Mouse (Mus musculus) myocyte (in vitro differentiated cells): ENCODE results near the gene Zfp672. TPM values are rescaled to one million over a fixed set of nuclear protein-coding genes. Genes with fewer than 3 reads are reported as not detected.
"Not testable (repeated sequence)": the region's sequence is repeated elsewhere in the genome, so short reads cannot be mapped to it uniquely, and the experiment has no call there.

ENCODE experiments used
- H3K27me3 ChIP-seq: one replicate; pipeline ENCODE4 v1.6.1; 2011; ENCODE audit not compliant: control insufficient read depth, insufficient read depth, insufficient read length
- H3K36me3 ChIP-seq: one replicate; pipeline ENCODE4 v1.6.1; 2011; ENCODE audit not compliant: control insufficient read depth, insufficient read depth
- H3K4me2 ChIP-seq: one replicate; pipeline ENCODE4 v1.6.1; 2011; ENCODE audit warnings: low read depth, control low read depth
- H3K4me3 ChIP-seq: one replicate; pipeline ENCODE4 v1.5.1; 2011; ENCODE audit warnings: mild to moderate bottlenecking, control low read depth, moderate library complexity
- H3K79me2 ChIP-seq: one replicate; pipeline ENCODE4 v1.6.1; 2011; ENCODE audit not compliant: control insufficient read depth, insufficient read depth
- H3ac ChIP-seq: one replicate; pipeline ENCODE4 v1.6.1; 2011; ENCODE audit not compliant: control insufficient read depth, insufficient read length
- CEBPB ChIP-seq: IDR thresholded peaks from 2 replicates; pipeline ENCODE4 v1.6.1; 2011; ENCODE audit warnings: mild to moderate bottlenecking, moderate library complexity; ENCODE audit not compliant: poor library complexity, insufficient read depth, severe bottlenecking
- E2F4 ChIP-seq: IDR thresholded peaks from one replicate; pipeline ENCODE4 v1.6.1; 2011; ENCODE audit warnings: mild to moderate bottlenecking, control low read depth, moderate library complexity; ENCODE audit not compliant: insufficient read depth
- MAX ChIP-seq: IDR thresholded peaks from one replicate; pipeline ENCODE4 v1.6.1; 2011; ENCODE audit warnings: low read depth, mild to moderate bottlenecking, control low read depth
- MYOD1 ChIP-seq, 3 experiments: IDR thresholded peaks; one replicate each; pipeline ENCODE4 v1.6.1; 2011; ENCODE audit warnings: control low read depth in 2 of 3, low read depth in 2 of 3, mild to moderate bottlenecking in 2 of 3, moderate library complexity in 1 of 3; ENCODE audit not compliant: insufficient read length in 2 of 3, control insufficient read depth in 1 of 3
- MYOG ChIP-seq, 3 experiments: IDR thresholded peaks; one replicate each; pipeline ENCODE4 v1.6.1; 2011; ENCODE audit warnings: control low read depth in 2 of 3, low read depth in 2 of 3, mild to moderate bottlenecking in 2 of 3; ENCODE audit not compliant: insufficient read length in 2 of 3, control insufficient read depth in 1 of 3, insufficient read depth in 1 of 3
- POLR2A ChIP-seq: IDR thresholded peaks from one replicate; pipeline ENCODE4 v1.6.1; 2011; ENCODE audit warnings: low read depth, mild to moderate bottlenecking, control low read depth, moderate library complexity; ENCODE audit not compliant: insufficient read length
- POLR2AphosphoS2 ChIP-seq: IDR thresholded peaks from one replicate; pipeline ENCODE4 v1.6.1; 2011; ENCODE audit warnings: low read depth, control low read depth; ENCODE audit not compliant: insufficient read length
- REST ChIP-seq: IDR thresholded peaks from one replicate; pipeline ENCODE4 v1.6.1; 2011; ENCODE audit warnings: mild to moderate bottlenecking, control low read depth, moderate library complexity; ENCODE audit not compliant: insufficient read depth, insufficient read length
- SRF ChIP-seq: IDR thresholded peaks from one replicate; pipeline ENCODE4 v1.6.1; 2011; ENCODE audit warnings: low read depth; ENCODE audit not compliant: control insufficient read depth, insufficient read length
- TCF12 ChIP-seq: IDR thresholded peaks from one replicate; pipeline ENCODE4 v1.6.1; 2011; ENCODE audit warnings: mild to moderate bottlenecking, control low read depth; ENCODE audit not compliant: poor library complexity, insufficient read depth, severe bottlenecking
- TCF3 ChIP-seq: IDR thresholded peaks from one replicate; pipeline ENCODE4 v1.6.1; 2011; ENCODE audit warnings: low read depth, control low read depth; ENCODE audit not compliant: insufficient read length
- USF1 ChIP-seq: IDR thresholded peaks from one replicate; pipeline ENCODE4 v1.6.1; 2011; ENCODE audit warnings: low read depth, mild to moderate bottlenecking, control low read depth, moderate library complexity
- polyA plus RNA-seq: library from polyadenylated mRNA; unstranded; fragments of >200 nt; fragmentation: generic; extraction: Trizol; gene quantifications from one replicate; pipeline ENCODE4 v1.2.1, GENCODE M21; 2012; ENCODE audit warnings: missing spikeins

Zfp672 gene
- polyA plus RNA-seq, 1 experiment, result 15.7 TPM

- no peak overlapping the region for H3K4me3 ChIP-seq
- TF ChIP-seq MYOG (IDR thresholded peaks at IDR 0.05; ENCODE audit: control insufficient read depth in 1 of 3, insufficient read depth in 1 of 3, insufficient read length in 2 of 3, low read depth in 2 of 3) (no peak), E2F4 (no peak), POLR2AphosphoS2 (no peak), POLR2A (no peak), CEBPB (no peak), TCF12 (no peak), MYOD1 (IDR thresholded peaks at IDR 0.05; ENCODE audit: control insufficient read depth in 1 of 3, insufficient read length in 2 of 3, low read depth in 2 of 3) (no peak), SRF (no peak)
- no peak overlapping the region for H3K4me2 ChIP-seq
- H3K36me3 ChIP-seq, result peaks cover under 1% of the 10 kb centered on the region
- no peak overlapping the region for H3ac ChIP-seq
- no peaks in the 10 kb centered on the region for H3K79me2 ChIP-seq
- no peaks in the 10 kb centered on the region for H3K27me3 ChIP-seq
Observed at GRCm38 (mm10) chr11:58308661-58309060, 21.5 kb downstream of the Zfp672 start.

GRCm38 (mm10) chr11:58307411-58308080 is 22.6 kb downstream of the Zfp672 start:
- H3K36me3 ChIP-seq, result no peaks in the 10 kb centered on the region
- H3K27me3 ChIP-seq, result no peaks in the 10 kb centered on the region
- peak overlapping the region; percentile 57 for H3K4me3 ChIP-seq
- H3K4me2 ChIP-seq, result peak overlapping the region; percentile 89
- TF ChIP-seq REST (no peak), USF1 (no peak), MYOG (IDR thresholded peaks at IDR 0.05; ENCODE audit: control insufficient read depth in 1 of 3, insufficient read depth in 1 of 3, insufficient read length in 2 of 3, low read depth in 2 of 3) (peak in 1 of 3 experiments; percentile 26), E2F4 (no peak), POLR2A (peak; percentile 36), SRF (no peak), POLR2AphosphoS2 (no peak), CEBPB (no peak), MYOD1 (IDR thresholded peaks at IDR 0.05; ENCODE audit: control insufficient read depth in 1 of 3, insufficient read length in 2 of 3, low read depth in 2 of 3) (peak in 1 of 3 experiments; percentile 48), TCF12 (no peak), TCF3 (no peak), MAX (no peak)
- H3ac ChIP-seq, result peak overlapping the region; percentile 17
- H3K79me2 ChIP-seq, result no peaks in the 10 kb centered on the region

- Histone ChIP-seq H3K4me3 (peak within 1 kb of the TSS; percentile 57), H3K27me3 (no peaks in the 10 kb centered on the region), H3ac (peak within 1 kb of the TSS; percentile 17), H3K36me3 (no peaks in the 10 kb centered on the region), H3K79me2 (no peaks in the 10 kb centered on the region), H3K4me2 (peak within 1 kb of the TSS; percentile 89)
- TF ChIP-seq TCF12 (no peak), MYOG (IDR thresholded peaks at IDR 0.05; ENCODE audit: control insufficient read depth in 1 of 3, insufficient read depth in 1 of 3, insufficient read length in 2 of 3, low read depth in 2 of 3) (peak in 1 of 3 experiments; percentile 17), TCF3 (no peak), CEBPB (no peak), MAX (no peak), SRF (peak; percentile 37), POLR2A (peak; percentile 42), REST (no peak), USF1 (no peak), POLR2AphosphoS2 (no peak), E2F4 (no peak), MYOD1 (IDR thresholded peaks at IDR 0.05; ENCODE audit: control insufficient read depth in 1 of 3, insufficient read length in 2 of 3, low read depth in 2 of 3) (peak in 2 of 3 experiments; percentile 13 to 21)
Observed at GRCm38 (mm10) chr11:58306860-58307308, 23.3 kb downstream of the Zfp672 start, which contains the start of gene Zfp692. Gene Zfp692, plus strand, starts transcription at chr11:58307069.

GRCm38 (mm10) chr11:58305299-58305698 is 24.8 kb downstream of the Zfp672 start:
- not testable (repeated sequence) for H3ac ChIP-seq, H3K27me3 ChIP-seq, H3K79me2 ChIP-seq, H3K36me3 ChIP-seq, H3K4me3 ChIP-seq, H3K4me2 ChIP-seq

- no peaks in the 10 kb centered on the region for H3K79me2 ChIP-seq
- H3K36me3 ChIP-seq, result no peaks in the 10 kb centered on the region
- peak overlapping the region; percentile 87 for H3K4me2 ChIP-seq
- H3K27me3 ChIP-seq, result no peaks in the 10 kb centered on the region
- no peak overlapping the region for H3ac ChIP-seq
- H3K4me3 ChIP-seq, result peak overlapping the region; percentile 37
- TF ChIP-seq REST (no peak), USF1 (no peak), CEBPB (no peak), TCF3 (no peak), MYOG (IDR thresholded peaks at IDR 0.05; ENCODE audit: control insufficient read depth in 1 of 3, insufficient read depth in 1 of 3, insufficient read length in 2 of 3, low read depth in 2 of 3) (no peak), E2F4 (no peak), TCF12 (no peak), POLR2AphosphoS2 (no peak), MAX (no peak), SRF (no peak), POLR2A (no peak), MYOD1 (IDR thresholded peaks at IDR 0.05; ENCODE audit: control insufficient read depth in 1 of 3, insufficient read length in 2 of 3, low read depth in 2 of 3) (no peak)
Observed at GRCm38 (mm10) chr11:58303594-58303993, 26.5 kb downstream of the Zfp672 start.
